8 mouse cellular contexts compared by ENCODE assay signal in genomic region chr9:45055082-45055713, GRCm38 (mm10). TPM values are rescaled to one million over a fixed set of nuclear protein-coding genes. Genes with fewer than 3 reads are reported as not detected.
DNase-seq lines count a peak whose midpoint lies in the region; ATAC-seq and TF ChIP-seq lines count a peak whose summit lies in the region.

Mpzl3 (plus strand) TSS chr9:45055186.

- WGBS in hindbrain, embryonic 12.5 days, result under 1% methylated on average over 32 of the region's 33 CpGs

- peak; percentile 88 for DNase-seq in ES-E14 (ENCODE audit: low read depth, low spot score)
- DNase-seq in cerebellum, adult 8-10 months, result peak; percentile 93
- DNase-seq in frontal cortex, postnatal 10 days (ENCODE audit: low spot score in 2 of 2), result peak; percentile 82 to 87
- peak; percentile 90 to 92 for DNase-seq in layer of hippocampus, postnatal 14 days (ENCODE audit: low spot score in 2 of 2)
- peak; percentile 90 for DNase-seq in lung, postnatal 10 days
- DNase-seq in ovary, postnatal 36 days (ENCODE audit: low spot score), result peak; percentile 75
- DNase-seq in thymus, postnatal 14 days, result peak; percentile 92

- H3K27ac ChIP-seq in ES-E14 (ENCODE audit: insufficient read depth, low read depth, low read length, poor library complexity, severe bottlenecking), result peak within 1 kb of the TSS; percentile 96
- H3K27ac ChIP-seq in hindbrain, embryonic 12.5 days, result peak within 1 kb of the TSS; percentile 98

- H3K27me3 ChIP-seq in hindbrain, embryonic 12.5 days, result peaks cover 36% of the 10 kb centered on the region

- peaks cover 2% of the 10 kb centered on the region; the same call in 1 of the 2 replicates for H3K36me3 ChIP-seq in ES-E14 (ENCODE audit: control insufficient read depth, insufficient read depth, low read length, poor library complexity, severe bottlenecking)
- H3K36me3 ChIP-seq in hindbrain, embryonic 12.5 days, result no peaks in the 10 kb centered on the region

- 0 out of 4 replicates have a peak, but pooled peaks cover 0 to 2% of the 10 kb centered on the region in 2 experiments for H3K4me1 ChIP-seq in ES-E14 (ENCODE audit: control insufficient read depth in 2 of 2, insufficient read depth in 2 of 2, low read length in 2 of 2, poor library complexity in 1 of 2)
- H3K4me1 ChIP-seq in hindbrain, embryonic 12.5 days, result no peaks in the 10 kb centered on the region

- in situ Hi-C loops in ES-E14 (cut with MboI; ENCODE audit: low sequenced_read_pairs in 2 of 2, unreplicated experiment in 2 of 2), result no loop called here

- ATAC-seq in hindbrain, embryonic 12.5 days (ENCODE audit: low FRiP score), result peak; percentile 98

- peak within 1 kb of the TSS; percentile 54 for H3K4me2 ChIP-seq in hindbrain, embryonic 12.5 days (replicated peaks)

- peak within 1 kb of the TSS; percentile 83 to 95 for H3K4me3 ChIP-seq in ES-E14 (ENCODE audit: insufficient read depth in 1 of 2, low read depth in 1 of 2, low read length in 2 of 2, poor library complexity in 1 of 2, severe bottlenecking in 1 of 2)
- peak within 1 kb of the TSS; percentile 61 for H3K4me3 ChIP-seq in hindbrain, embryonic 12.5 days

- H3K9me3 ChIP-seq in ES-E14 (ENCODE audit: control insufficient read depth, insufficient read depth, low read depth, low read length), result no peaks in the 10 kb centered on the region
- H3K9me3 ChIP-seq in hindbrain, embryonic 12.5 days (replicated peaks), result no peaks in the 10 kb centered on the region

- H3K9ac ChIP-seq in ES-E14 (ENCODE audit: insufficient read depth, low read depth, low read length, poor library complexity, severe bottlenecking), result peak within 1 kb of the TSS; percentile 84
- H3K9ac ChIP-seq in hindbrain, embryonic 12.5 days, result peak within 1 kb of the TSS; percentile 64

TF ChIP-seq in ES-E14, 5 proteins besides CTCF, POLR2A, EP300 and RAD21:
- TF ChIP-seq ZC3H11A (IDR thresholded peaks at IDR 0.05; ENCODE audit: borderline replicate concordance, low read depth, low read length) (no peak), ZNF384 (IDR thresholded peaks at IDR 0.05; ENCODE audit: low read depth, low read length) (peak; percentile 97), CHD2 (IDR thresholded peaks at IDR 0.05; ENCODE audit: low read depth, low read length) (no peak), HCFC1 (IDR thresholded peaks at IDR 0.05; ENCODE audit: borderline replicate concordance, insufficient read depth, low read length) (peak; percentile 78), MAFK (IDR thresholded peaks at IDR 0.05; ENCODE audit: insufficient read depth, low read depth, low read length) (0 out of 2 replicates have a peak, but pooled peaks have one; percentile 26)

RNA-seq across cellular contexts. Expression of gene Mpzl3, which starts in this region (rescaled TPM):
- total RNA-seq in ES-E14 (2012; rRNA removed), result 5.0 and 5.2 TPM in 2 replicates
- 2.1 and 2.5 TPM in 2 replicates for polyA plus RNA-seq in hindbrain, embryonic 12.5 days (2016; fragmentation: Nextera tagmentation; extraction: Ambion mirVana)
- 1 to 10 TPM; 5.7 to 5.8 TPM for total RNA-seq in layer of hippocampus, postnatal 14 days (2021)

Comparison
In these comparisons a context has a peak if more than half of its experiments do, and no peak if none do; other contexts are left out.
1. Peak in every context shown above with its lines: DNase-seq, ATAC-seq, H3K4me3 ChIP-seq and H3K27ac ChIP-seq.